Mouse (Mus musculus) layer of hippocampus, adult 18-20 months (tissue): ENCODE data around the gene Psmd5. TPM values are rescaled to one million over a fixed set of nuclear protein-coding genes. Genes with fewer than 3 reads are reported as not detected.
"Not testable (repeated sequence)": the region's sequence is repeated elsewhere in the genome, so short reads cannot be mapped to it uniquely, and the experiment has no call there.

Experiments used
- DNase-seq, 2 experiments: peaks; one replicate each; pipeline ENCODE4 v3.0.0; 2022; ENCODE audit warnings: low spot score in 2 of 2
- total RNA-seq, 2 experiments: library from RNA; stranded (reverse); gene quantifications; 2 replicates each; pipeline ENCODE4 v1.2.3; 2021

Gene Psmd5
- total RNA-seq, 2 experiments from 2014 or later = 39.4 to 41.4 TPM

- no peak for DNase-seq
Measured at GRCm38 (mm10) chr2:34896821-34897460, 22.2 kb upstream of the Psmd5 start.

GRCm38 (mm10) chr2:34895503-34896113 lies 20.8 kb upstream of the Psmd5 start:
- DNase-seq = no peak

- DNase-seq = no peak
Measured at GRCm38 (mm10) chr2:34893950-34894349, 19.2 kb upstream of the Psmd5 start.

GRCm38 (mm10) chr2:34884186-34884585 lies 9.4 kb upstream of the Psmd5 start:
- no peak for DNase-seq

- no peak for DNase-seq
Measured at GRCm38 (mm10) chr2:34883190-34883589, 8.4 kb upstream of the Psmd5 start.

- DNase-seq = no peak
Measured at GRCm38 (mm10) chr2:34882757-34883156, 8.0 kb upstream of the Psmd5 start.

- no peak for DNase-seq
Measured at GRCm38 (mm10) chr2:34880054-34880453, 5.3 kb upstream of the Psmd5 start.

- no peak for DNase-seq
Measured at GRCm38 (mm10) chr2:34874271-34874670, 497 bp downstream of the Psmd5 start, which contains the start of gene Cutal. Gene Cutal, plus strand, starts transcription at chr2:34874396.

- peak; percentile 90 to 96 for DNase-seq
Measured at GRCm38 (mm10) chr2:34870520-34871474, 4.0 kb downstream of the Psmd5 start.

GRCm38 (mm10) chr2:34869680-34870079 lies 5.1 kb downstream of the Psmd5 start:
- no peak for DNase-seq

- no peak for DNase-seq
Measured at GRCm38 (mm10) chr2:34857728-34858127, 17.0 kb downstream of the Psmd5 start.

- DNase-seq = no peak
Measured at GRCm38 (mm10) chr2:34855265-34855664, 19.5 kb downstream of the Psmd5 start.

GRCm38 (mm10) chr2:34847702-34848101 lies 27.1 kb downstream of the Psmd5 start:
- no peak for DNase-seq

- DNase-seq = peak in 1 of 2 experiments; percentile 11
Measured at GRCm38 (mm10) chr2:34843211-34843939, 31.4 kb downstream of the Psmd5 start.

GRCm38 (mm10) chr2:34841706-34842105 lies 33.1 kb downstream of the Psmd5 start:
- DNase-seq = peak; percentile 61 to 85

GRCm38 (mm10) chr2:34840143-34840542 lies 34.6 kb downstream of the Psmd5 start:
- DNase-seq = not testable (repeated sequence)

- DNase-seq = no peak
Measured at GRCm38 (mm10) chr2:34835669-34836068, 39.1 kb downstream of the Psmd5 start.

- no peak for DNase-seq
Measured at GRCm38 (mm10) chr2:34833624-34834023, 41.1 kb downstream of the Psmd5 start.

GRCm38 (mm10) chr2:34832766-34833457 lies 41.9 kb downstream of the Psmd5 start, which contains the start of gene Gm34653:
Gene Gm34653, plus strand, starts transcription at chr2:34833007.
- not testable (repeated sequence) for DNase-seq

GRCm38 (mm10) chr2:34830066-34830465 lies 44.7 kb downstream of the Psmd5 start:
- not testable (repeated sequence) for DNase-seq
